Mouse (Mus musculus) liver (tissue): ENCODE data around the gene Catsperg1.
"Not testable (repeated sequence)": the region's sequence is repeated elsewhere in the genome, so short reads cannot be mapped to it uniquely, and the experiment has no call there.

ENCODE experiments used
- DNase-seq: peaks from one replicate; pipeline ENCODE4 v3.0.0-alpha.2; 2020; ENCODE audit warnings: mixed read lengths

Gene Catsperg1

DNA sequence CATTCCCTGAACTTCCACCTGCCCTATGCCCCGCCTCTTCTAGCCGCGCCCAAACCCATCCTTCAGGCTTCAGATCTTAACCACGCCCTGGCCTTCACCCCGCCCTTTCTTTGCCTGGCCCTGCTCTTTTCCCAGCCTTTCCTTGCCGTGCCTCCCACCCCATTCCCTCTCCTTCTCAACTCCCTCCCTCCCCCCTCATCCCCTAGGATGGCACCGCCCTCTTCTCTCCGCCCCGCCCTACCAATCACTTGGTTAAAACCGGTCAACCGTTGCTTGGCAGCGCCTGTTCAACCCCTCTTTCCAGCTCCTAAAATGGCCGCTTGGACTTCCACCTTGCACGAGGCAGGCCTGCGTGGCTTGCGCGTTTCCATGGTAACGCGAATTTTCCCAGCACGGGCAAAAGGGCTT, at the start of gene Catsperg1:
Gene Catsperg1, minus strand, starts transcription at position 361 of the 408 bp plus-strand sequence.
- peak; percentile 29 for DNase-seq

DNA sequence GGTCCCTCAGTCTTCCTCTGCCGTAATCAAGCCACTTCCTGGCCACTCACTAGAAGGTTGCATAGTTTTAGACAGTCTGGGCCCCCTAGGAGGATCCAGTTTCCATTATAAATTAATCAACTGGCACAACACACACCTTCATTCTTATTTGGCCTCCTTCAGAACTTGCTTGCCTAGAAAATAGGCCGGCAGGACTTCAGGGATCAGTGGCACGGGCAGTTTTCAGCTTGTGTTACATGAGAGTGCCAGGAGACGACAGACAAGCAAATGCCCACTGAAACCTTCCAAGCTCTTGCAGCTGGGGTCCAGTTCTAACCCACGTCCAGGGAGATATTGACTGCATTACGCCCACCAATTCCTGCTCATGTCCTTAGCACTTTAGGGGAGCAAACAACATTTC, 48.3 kb upstream of the Catsperg1 start:
- DNase-seq: no peak

GRCm38 (mm10) chr7:29259781-29260730, 46.2 kb upstream of the Catsperg1 start:
- no peak for DNase-seq

DNA sequence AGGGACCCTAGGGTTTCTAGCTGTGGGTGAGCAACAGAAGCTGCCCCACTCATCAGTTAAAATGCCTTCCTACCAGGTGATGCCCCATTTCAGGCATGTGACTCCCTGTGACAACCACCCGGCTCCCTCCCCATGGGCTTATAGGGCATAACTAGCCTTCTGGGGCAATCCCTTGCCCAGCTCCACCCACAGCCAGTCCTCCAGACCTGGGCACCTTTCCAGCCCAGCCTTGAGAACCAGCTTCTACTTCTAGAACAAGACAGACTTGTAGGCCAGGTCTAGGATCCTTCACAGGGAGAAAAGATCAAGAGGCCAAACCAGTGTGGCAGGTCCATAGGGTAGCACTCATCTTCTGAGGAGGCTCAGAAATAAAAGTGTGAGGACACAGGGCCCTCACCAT, 43.5 kb upstream of the Catsperg1 start:
- DNase-seq: no peak

DNA sequence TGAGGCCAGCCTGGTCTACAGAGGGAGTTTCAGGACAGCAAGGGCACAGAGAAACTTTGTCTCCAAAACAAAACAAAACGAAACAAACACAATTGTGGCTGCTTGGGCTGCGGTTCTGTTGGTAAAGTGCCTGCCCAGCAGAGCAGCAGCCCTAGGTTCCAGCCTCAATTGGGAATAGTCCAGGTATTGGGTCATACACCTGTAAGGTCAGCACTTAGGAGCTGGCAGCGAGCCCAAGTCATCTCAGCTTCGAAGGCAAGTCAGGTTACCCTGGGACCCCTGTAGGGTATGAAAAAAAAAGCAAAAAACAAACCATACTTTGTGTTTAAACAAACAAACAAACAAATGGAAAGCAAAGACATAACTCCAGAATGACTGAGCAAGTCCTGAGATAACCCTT, 42.0 kb upstream of the Catsperg1 start:
- no peak for DNase-seq

- no peak for DNase-seq
Observed at GRCm38 (mm10) chr7:29253842-29254241, 40.0 kb upstream of the Catsperg1 start.

GRCm38 (mm10) chr7:29251166-29251565, 37.3 kb upstream of the Catsperg1 start:
- DNase-seq: no peak

DNA sequence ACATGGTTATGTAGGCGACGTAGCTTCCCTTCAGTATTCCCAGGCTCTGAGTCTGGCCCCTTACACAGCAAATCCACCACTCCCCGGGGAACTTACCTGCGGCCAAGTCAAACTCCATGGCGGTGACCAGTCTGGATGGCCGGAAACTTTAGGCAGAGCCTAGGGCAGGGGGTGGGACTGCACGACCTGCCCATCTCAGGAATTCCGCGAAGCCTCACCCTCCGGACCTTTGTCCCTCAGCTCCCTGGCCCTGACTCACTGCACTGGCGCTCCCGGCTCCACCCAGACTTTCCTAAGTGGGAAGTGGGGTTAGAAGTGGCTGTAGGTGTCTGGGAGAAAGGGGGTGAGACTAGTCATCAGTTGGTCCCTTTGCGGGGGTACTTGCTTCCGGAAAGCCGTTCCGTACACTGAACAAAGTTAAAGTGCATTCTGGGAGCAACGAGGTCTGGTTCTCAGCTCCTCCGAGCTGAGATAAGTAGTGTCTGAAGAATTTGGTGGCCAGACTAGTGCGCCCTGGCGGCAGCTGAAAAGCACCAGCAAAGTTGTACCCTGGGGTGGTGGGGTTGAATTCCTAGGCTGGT, 34.5 kb upstream of the Catsperg1 start, which contains the start of gene 2200002D01Rik:
Gene 2200002D01Rik, minus strand, starts transcription at position 206 of the 581 bp plus-strand sequence.
- DNase-seq: peak; percentile 28

- peak; percentile 12 for DNase-seq
Observed at GRCm38 (mm10) chr7:29247706-29248105, 33.9 kb upstream of the Catsperg1 start.

DNA sequence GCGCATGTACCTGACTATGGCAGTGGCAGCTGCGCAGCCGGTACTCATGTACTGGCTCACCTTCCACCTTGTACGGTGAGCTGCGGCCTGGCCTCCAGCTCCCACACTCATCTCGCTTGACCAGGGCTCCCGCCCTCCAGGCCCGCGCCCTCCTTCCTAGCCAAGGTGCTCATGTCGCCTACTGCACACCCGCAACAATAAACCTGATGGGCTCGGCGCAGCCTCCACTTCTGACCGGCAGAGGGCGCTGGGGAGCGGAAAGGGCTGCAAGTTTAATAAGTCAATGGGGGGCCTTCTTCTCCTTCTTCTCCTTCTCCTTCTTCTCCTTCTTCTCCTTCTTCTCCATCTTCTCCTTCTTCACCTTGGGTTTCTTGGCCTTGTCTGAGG, 33.5 kb upstream of the Catsperg1 start:
- DNase-seq: peak; percentile 83

GRCm38 (mm10) chr7:29246619-29247313, 32.9 kb upstream of the Catsperg1 start:
- DNase-seq: no peak

DNA sequence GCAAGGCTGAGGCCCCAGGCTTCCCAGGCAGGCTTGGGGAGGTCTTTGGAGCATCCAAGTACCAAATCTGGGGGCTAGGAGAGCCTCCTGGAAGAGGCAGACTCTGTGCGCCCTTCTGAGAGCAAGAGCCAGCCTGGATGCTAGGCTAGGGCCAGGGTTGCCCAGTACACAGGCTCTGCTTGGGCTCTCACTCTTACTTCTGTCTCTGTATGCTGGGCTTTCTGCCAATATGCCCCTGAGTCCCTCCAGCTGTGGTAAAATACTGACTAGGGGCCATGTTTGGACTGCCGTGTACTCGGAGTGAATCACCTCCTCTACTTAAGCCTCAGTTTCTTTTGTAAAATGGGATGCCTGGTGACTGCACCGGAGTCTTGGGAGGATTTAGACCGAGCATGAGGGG, 32.2 kb upstream of the Catsperg1 start:
- DNase-seq: no peak

DNA sequence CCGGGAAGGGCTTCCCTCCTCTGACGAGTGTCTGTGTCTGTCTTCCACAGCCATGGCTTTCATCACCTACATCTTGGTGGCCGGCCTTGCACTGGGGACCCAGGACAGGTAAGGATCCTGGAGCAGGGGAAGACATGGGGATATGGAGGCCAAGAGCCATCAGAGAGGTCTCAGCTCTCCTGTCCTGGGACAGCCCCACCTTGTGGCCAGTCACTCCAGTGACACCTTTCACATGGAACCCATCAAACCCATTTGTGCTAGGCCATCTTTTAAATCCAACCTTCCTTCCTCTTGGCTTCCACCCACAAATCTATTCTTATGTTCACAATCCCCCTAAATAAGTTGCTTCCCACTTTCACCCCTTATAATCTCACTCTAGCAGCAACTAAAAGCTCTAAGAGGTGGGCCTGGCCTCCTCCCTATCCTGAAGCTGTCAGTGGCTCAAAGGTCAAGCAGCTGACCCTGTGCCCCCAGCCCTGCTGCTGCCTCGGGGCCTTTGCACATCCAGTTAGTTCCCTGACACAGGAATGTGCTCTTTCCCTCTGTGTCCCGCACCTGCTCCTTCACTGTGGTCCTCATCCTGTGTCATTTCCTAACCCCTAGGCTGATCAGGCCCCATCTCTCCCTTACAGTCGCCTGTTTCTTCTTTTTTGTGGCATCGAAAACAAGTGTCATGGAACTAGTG, 31.0 kb upstream of the Catsperg1 start:
- DNase-seq: peak; percentile 22

GRCm38 (mm10) chr7:29238019-29238967, 24.5 kb upstream of the Catsperg1 start, which contains the start of gene Yif1b:
Gene Yif1b, plus strand, starts transcription at chr7:29238329.
- peak; percentile 99 for DNase-seq

DNA sequence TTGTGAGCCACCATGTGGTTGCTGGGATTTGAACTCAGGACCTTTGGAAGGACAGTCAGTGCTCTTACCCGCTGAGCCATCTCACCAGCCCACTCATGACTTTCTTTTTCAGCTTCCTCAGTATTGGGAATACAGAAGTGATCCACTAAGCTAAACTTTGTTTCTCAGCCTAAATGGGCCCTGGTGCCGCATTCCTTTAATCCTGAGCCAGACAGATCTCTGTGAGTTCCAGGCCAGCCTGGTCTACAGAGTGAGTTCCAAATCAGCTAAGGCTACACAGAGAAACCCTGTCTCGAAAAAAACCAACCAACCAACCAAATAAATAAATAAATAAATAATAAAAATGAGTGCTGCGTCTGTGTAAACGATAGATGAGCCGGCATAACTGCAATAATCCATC, 23.8 kb upstream of the Catsperg1 start:
- not testable (repeated sequence) for DNase-seq

DNA sequence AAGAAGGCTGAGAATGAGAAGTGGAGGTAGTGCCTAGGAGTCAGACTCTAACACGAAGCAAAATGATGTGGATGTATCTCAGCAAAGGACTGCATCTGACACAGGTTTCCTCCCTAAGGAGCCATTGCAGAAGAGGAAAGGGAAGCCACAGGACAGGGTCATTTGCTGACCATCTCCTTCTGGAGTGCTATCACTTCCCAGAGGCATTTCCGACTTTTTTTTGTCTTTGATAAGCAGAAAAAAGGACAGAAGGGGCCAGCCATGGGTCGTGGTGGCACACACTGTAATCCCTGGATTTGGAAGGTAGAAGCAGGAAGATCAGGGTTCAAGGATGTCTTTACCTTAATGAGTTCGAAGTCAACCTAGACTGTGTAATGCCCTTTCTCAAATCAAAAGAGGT, 22.8 kb upstream of the Catsperg1 start:
- DNase-seq: no peak

DNA sequence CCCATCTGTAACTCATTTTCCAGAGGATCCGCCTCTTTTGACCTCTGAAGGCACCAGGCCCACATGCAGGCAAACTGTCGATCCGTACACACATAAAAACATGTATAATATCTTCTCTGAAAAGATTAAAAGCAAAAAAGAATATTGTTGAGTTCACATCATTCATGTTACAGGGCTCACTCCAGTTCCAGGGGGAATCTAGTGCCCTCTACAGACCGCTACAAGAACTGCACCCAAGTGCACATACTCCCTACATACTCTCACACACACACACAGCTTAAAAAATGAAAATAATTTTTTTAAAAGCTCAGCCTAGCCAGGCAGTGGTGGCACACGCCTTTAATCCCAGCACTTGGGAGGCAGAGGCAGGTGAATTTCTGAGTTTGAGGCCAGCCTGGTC, 20.8 kb upstream of the Catsperg1 start:
- no peak for DNase-seq

GRCm38 (mm10) chr7:29233745-29234144, 19.9 kb upstream of the Catsperg1 start:
- no peak for DNase-seq

- DNase-seq: peak; percentile 20
Observed at GRCm38 (mm10) chr7:29232247-29233013, 18.6 kb upstream of the Catsperg1 start, which contains the start of gene Kcnk6. Gene Kcnk6, minus strand, starts transcription at chr7:29232515.

GRCm38 (mm10) chr7:29231517-29231916, 17.7 kb upstream of the Catsperg1 start:
- no peak for DNase-seq

GRCm38 (mm10) chr7:29230560-29230959, 16.7 kb upstream of the Catsperg1 start:
- DNase-seq: no peak
